Mouse (Mus musculus) retina, postnatal 1 day (tissue): ENCODE measurements around the gene Epb41.

Experiments used
- DNase-seq: peaks from one replicate; pipeline ENCODE4 v3.0.0-alpha.2; 2012

Gene Epb41

DNA sequence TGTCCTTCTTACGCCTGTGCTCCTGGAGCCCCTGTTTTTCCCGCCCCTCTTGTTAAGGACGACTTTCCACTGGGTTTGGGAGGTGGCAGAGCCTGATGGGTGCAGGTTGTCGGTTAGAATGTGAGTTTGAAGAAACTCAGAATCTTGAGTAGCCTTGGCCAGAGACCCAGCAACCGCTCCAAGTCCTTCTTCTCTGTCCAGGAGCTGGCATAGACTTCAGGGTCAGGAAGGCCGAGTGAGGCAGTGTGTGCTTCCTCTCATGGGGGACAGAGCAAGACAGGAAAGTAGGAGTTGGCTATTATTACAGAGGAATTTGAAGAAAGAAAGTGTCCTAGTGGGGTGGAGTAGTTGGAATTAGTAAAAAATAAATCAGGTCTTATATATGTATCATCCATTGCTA is 191.6 kb downstream of the Epb41 start:
- DNase-seq: no peak

GRCm38 (mm10) chr4:131881306-131881705 is 193.8 kb downstream of the Epb41 start:
- no peak for DNase-seq

- DNase-seq: no peak
Observed at GRCm38 (mm10) chr4:131879692-131880091, 195.4 kb downstream of the Epb41 start.

DNA sequence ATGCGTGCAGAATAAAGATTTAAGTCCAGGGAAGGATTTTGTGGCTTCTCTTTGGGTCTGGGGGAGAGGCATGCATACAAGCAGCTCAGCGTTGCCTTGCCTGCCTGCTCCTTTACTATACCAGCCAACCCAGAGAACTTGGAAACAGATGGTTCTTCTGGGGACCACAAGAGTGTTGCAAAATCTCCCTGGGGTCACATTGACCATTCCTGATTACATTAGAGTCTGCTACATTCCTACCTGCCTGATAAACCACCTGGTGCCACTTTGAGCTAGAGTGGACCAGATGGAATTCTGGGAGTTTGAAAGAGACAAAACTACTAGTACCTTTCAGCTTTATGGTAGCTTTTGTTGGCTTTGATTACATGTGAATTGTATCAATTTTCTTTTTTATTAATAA is 198.3 kb downstream of the Epb41 start:
- no peak for DNase-seq

DNA sequence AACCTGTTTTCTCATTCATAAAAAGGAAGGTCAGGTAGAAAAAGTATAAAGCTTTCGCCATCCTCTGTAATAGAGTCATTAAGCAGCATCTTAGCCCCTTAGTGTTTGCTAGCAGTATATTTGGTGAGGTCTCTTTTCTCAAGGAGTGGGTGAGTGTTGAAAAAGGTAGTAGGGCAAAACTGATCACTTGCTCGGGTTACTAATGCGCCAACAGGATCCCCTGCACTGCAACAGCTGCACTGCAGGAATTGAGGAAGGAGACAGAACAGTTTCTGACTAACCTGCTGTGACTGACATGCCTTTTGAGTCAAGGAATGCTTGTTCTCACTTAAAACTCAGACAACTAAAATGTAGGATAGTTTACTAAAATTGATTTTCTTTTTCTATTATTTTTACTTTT is 199.9 kb downstream of the Epb41 start:
- no peak for DNase-seq

DNA sequence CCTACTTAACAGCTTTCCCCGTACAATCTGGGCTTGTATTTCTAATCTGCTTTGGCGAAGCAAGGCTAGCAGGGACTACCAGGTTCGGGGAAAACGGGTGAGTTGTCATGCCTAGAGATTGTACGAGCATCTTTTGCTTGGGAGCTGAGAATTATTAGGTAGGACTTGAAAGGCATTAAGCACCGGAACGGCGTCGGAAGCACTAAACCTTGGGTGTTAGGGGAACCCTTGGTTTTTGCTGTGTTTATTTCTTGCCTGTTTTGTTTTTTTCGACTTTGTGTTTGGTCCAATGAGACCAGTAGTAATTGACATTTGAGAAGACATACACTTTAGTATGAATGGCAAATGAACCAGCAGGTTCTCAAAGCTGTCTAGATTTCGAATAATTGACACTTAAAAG is 200.6 kb downstream of the Epb41 start:
- peak; percentile 36 for DNase-seq

- no peak for DNase-seq
Observed at GRCm38 (mm10) chr4:131874169-131874536, 201.0 kb downstream of the Epb41 start.
